Mouse (Mus musculus): ENCODE measurements around the gene Taf1b. TPM values are rescaled to one million over a fixed set of nuclear protein-coding genes. Genes with fewer than 3 reads are reported as not detected.

The Taf1b gene
- polyA plus RNA-seq, 1 experiment from 2014 or later = 21.7 TPM

- Histone ChIP-seq H3K9ac (no peak overlapping the region), H3K4me3 (no peak overlapping the region), H3K36me3 (peaks cover 50% of the 10 kb centered on the region), H3K9me3 (no peaks in the 10 kb centered on the region), H3K4me1 (peaks cover 16% of the 10 kb centered on the region), H3K27me3 (replicated peaks) (no peaks in the 10 kb centered on the region), H3K27ac (replicated peaks) (no peak overlapping the region), H3K4me2 (no peak overlapping the region)
- WGBS = 63% methylated on average over 8 of the region's 8 CpGs
- no peak for ATAC-seq (ENCODE audit: extremely low read depth, insufficient number of reproducible peaks, low FRiP score, low TSS enrichment)
Measured at GRCm38 (mm10) chr12:24555976-24556375, 57.8 kb downstream of the Taf1b start.

GRCm38 (mm10) chr12:24563395-24563960, 65.3 kb downstream of the Taf1b start:
- Histone ChIP-seq H3K9me3 (no peaks in the 10 kb centered on the region), H3K4me3 (no peak overlapping the region), H3K9ac (0 out of 2 replicates have a peak overlapping the region, but pooled peaks have one; percentile 5), H3K27ac (replicated peaks) (peak overlapping the region; percentile 78), H3K4me2 (0 out of 2 replicates have a peak overlapping the region, but pooled peaks have one; percentile 2), H3K4me1 (peaks cover 22% of the 10 kb centered on the region), H3K27me3 (replicated peaks) (no peaks in the 10 kb centered on the region), H3K36me3 (peaks cover 19% of the 10 kb centered on the region)
- 39% methylated on average over 7 of the region's 7 CpGs for WGBS
- ATAC-seq (ENCODE audit: extremely low read depth, insufficient number of reproducible peaks, low FRiP score, low TSS enrichment) = no peak

- Histone ChIP-seq H3K27ac (replicated peaks) (no peak overlapping the region), H3K9ac (no peak overlapping the region), H3K4me3 (no peak overlapping the region), H3K9me3 (no peaks in the 10 kb centered on the region), H3K4me2 (no peak overlapping the region), H3K4me1 (peaks cover 22% of the 10 kb centered on the region), H3K36me3 (0 out of 2 replicates have a peak, but pooled peaks cover 3% of the 10 kb centered on the region), H3K27me3 (replicated peaks) (peaks cover 8% of the 10 kb centered on the region; the same call in 1 of the 2 replicates)
- ATAC-seq (ENCODE audit: extremely low read depth, insufficient number of reproducible peaks, low FRiP score, low TSS enrichment) = no peak
- WGBS = 67% methylated on average over 6 of the region's 6 CpGs
Measured at GRCm38 (mm10) chr12:24565311-24565710, 67.2 kb downstream of the Taf1b start.

- Histone ChIP-seq H3K4me2 (no peak overlapping the region), H3K4me1 (peaks cover 24% of the 10 kb centered on the region), H3K27me3 (replicated peaks) (peaks cover 22% of the 10 kb centered on the region), H3K9ac (no peak overlapping the region), H3K36me3 (no peaks in the 10 kb centered on the region), H3K4me3 (no peak overlapping the region), H3K27ac (replicated peaks) (no peak overlapping the region), H3K9me3 (no peaks in the 10 kb centered on the region)
- 80% methylated on average over 3 of the region's 3 CpGs for WGBS
- ATAC-seq (ENCODE audit: extremely low read depth, insufficient number of reproducible peaks, low FRiP score, low TSS enrichment) = no peak
Measured at GRCm38 (mm10) chr12:24567606-24568005, 69.4 kb downstream of the Taf1b start.

GRCm38 (mm10) chr12:24571523-24572392, 73.6 kb downstream of the Taf1b start, which contains the start of gene Grhl1:
TSS of gene Grhl1 (plus strand) at chr12:24572283.
- WGBS = 2% methylated on average over 49 of the region's 64 CpGs
- Histone ChIP-seq H3K4me3 (peak within 1 kb of the TSS; percentile 77), H3K9ac (peak within 1 kb of the TSS; percentile 87), H3K9me3 (no peaks in the 10 kb centered on the region), H3K36me3 (peaks cover 8% of the 10 kb centered on the region), H3K27me3 (replicated peaks) (peaks cover 31% of the 10 kb centered on the region), H3K4me1 (peaks cover 37% of the 10 kb centered on the region), H3K4me2 (peak within 1 kb of the TSS; percentile 88), H3K27ac (replicated peaks) (peak within 1 kb of the TSS; percentile 65)
- ATAC-seq (ENCODE audit: extremely low read depth, insufficient number of reproducible peaks, low FRiP score, low TSS enrichment) = peak; percentile 99

- ATAC-seq (ENCODE audit: extremely low read depth, insufficient number of reproducible peaks, low FRiP score, low TSS enrichment) = peak; percentile 17; the same call in 1 of the 2 replicates
- peak overlapping the region; percentile 88 for H3K4me2 ChIP-seq
- H3K27me3 ChIP-seq (replicated peaks) = peaks cover 31% of the 10 kb centered on the region
- H3K27ac ChIP-seq (replicated peaks) = peak overlapping the region; percentile 65
- peak overlapping the region; percentile 87 for H3K9ac ChIP-seq
- peaks cover 37% of the 10 kb centered on the region for H3K4me1 ChIP-seq
- no peaks in the 10 kb centered on the region for H3K9me3 ChIP-seq
- peak overlapping the region; percentile 77 for H3K4me3 ChIP-seq
- peaks cover 16% of the 10 kb centered on the region for H3K36me3 ChIP-seq
- 3% methylated on average over 47 of the region's 48 CpGs for WGBS
Measured at GRCm38 (mm10) chr12:24572421-24573274, 74.5 kb downstream of the Taf1b start.

- Histone ChIP-seq H3K27ac (replicated peaks) (peak overlapping the region; percentile 65; the same call in 1 of the 2 replicates), H3K4me3 (peak overlapping the region; percentile 77), H3K36me3 (peaks cover 21% of the 10 kb centered on the region), H3K4me1 (peaks cover 37% of the 10 kb centered on the region), H3K9me3 (no peaks in the 10 kb centered on the region), H3K9ac (peak overlapping the region; percentile 87), H3K4me2 (peak overlapping the region; percentile 88), H3K27me3 (replicated peaks) (peaks cover 31% of the 10 kb centered on the region)
- no peak for ATAC-seq (ENCODE audit: extremely low read depth, insufficient number of reproducible peaks, low FRiP score, low TSS enrichment)
- 38% methylated on average over 3 of the region's 3 CpGs for WGBS
Measured at GRCm38 (mm10) chr12:24573275-24573580, 75.1 kb downstream of the Taf1b start.

- Histone ChIP-seq H3K4me3 (0 out of 2 replicates have a peak overlapping the region, but pooled peaks have one; percentile 17), H3K27me3 (replicated peaks) (peaks cover 28% of the 10 kb centered on the region)
- WGBS = 30% methylated on average over 7 of the region's 7 CpGs
Measured at GRCm38 (mm10) chr12:24574870-24575269, 76.7 kb downstream of the Taf1b start.

GRCm38 (mm10) chr12:24580452-24580851, 82.3 kb downstream of the Taf1b start:
- no peaks in the 10 kb centered on the region for H3K9me3 ChIP-seq
- H3K4me3 ChIP-seq = no peak overlapping the region
- no peak overlapping the region for H3K9ac ChIP-seq
- H3K27me3 ChIP-seq (replicated peaks) = no peaks in the 10 kb centered on the region
- peaks cover 34% of the 10 kb centered on the region for H3K4me1 ChIP-seq
- no peak for ATAC-seq (ENCODE audit: extremely low read depth, insufficient number of reproducible peaks, low FRiP score, low TSS enrichment)
- 57% methylated on average over 1 of the region's 1 CpGs for WGBS
- peaks cover 67% of the 10 kb centered on the region for H3K36me3 ChIP-seq
- no peak overlapping the region for H3K4me2 ChIP-seq
- H3K27ac ChIP-seq (replicated peaks) = no peak overlapping the region

More at GRCm38 (mm10) chr12:24574870-24575269, 76.7 kb downstream of the Taf1b start:
- no peaks in the 10 kb centered on the region for H3K9me3 ChIP-seq
- H3K4me2 ChIP-seq = peak overlapping the region; percentile 88
- H3K4me1 ChIP-seq = peaks cover 37% of the 10 kb centered on the region
- peak overlapping the region; percentile 33 for H3K9ac ChIP-seq
- ATAC-seq (ENCODE audit: extremely low read depth, insufficient number of reproducible peaks, low FRiP score, low TSS enrichment) = no peak
- peaks cover 30% of the 10 kb centered on the region for H3K36me3 ChIP-seq
- H3K27ac ChIP-seq (replicated peaks) = no peak overlapping the region

- ATAC-seq (ENCODE audit: extremely low read depth, insufficient number of reproducible peaks, low FRiP score, low TSS enrichment) = no peak
Measured at GRCm38 (mm10) chr12:24580996-24581683, 83.0 kb downstream of the Taf1b start.

More at GRCm38 (mm10) chr12:24580996-24581683, 83.0 kb downstream of the Taf1b start:
- Histone ChIP-seq H3K9ac (no peak overlapping the region), H3K4me3 (no peak overlapping the region), H3K9me3 (no peaks in the 10 kb centered on the region), H3K4me1 (peaks cover 28% of the 10 kb centered on the region), H3K4me2 (no peak overlapping the region), H3K27ac (replicated peaks) (no peak overlapping the region), H3K27me3 (replicated peaks) (no peaks in the 10 kb centered on the region), H3K36me3 (peaks cover 72% of the 10 kb centered on the region)
- WGBS = 59% methylated on average over 14 of the region's 14 CpGs

All from heart, embryonic 13.5 days (tissue).